Mouse (Mus musculus) heart, embryonic 15.5 days (tissue): Measurements from ENCODE around the gene Olfr77. TPM values are rescaled to one million over a fixed set of nuclear protein-coding genes. Genes with fewer than 3 reads are reported as not detected.

ENCODE experiments used
- ATAC-seq: fragments of 200-750 bp; cut with Nextera tagmentation; replicated peaks from 2 replicates; pipeline ENCODE4 v1.8.0; 2017; ENCODE audit warnings: low read depth, moderate TSS enrichment; ENCODE audit not compliant: insufficient number of reproducible peaks, insufficient read depth, low FRiP score
- H3K27ac ChIP-seq: fragments of 300-500 bp; sonication (generic); 2 replicates; pipeline ENCODE4 v1.5.1; 2015; ENCODE audit warnings: mild to moderate bottlenecking, inconsistent platforms
- H3K27me3 ChIP-seq: fragments of 300-500 bp; sonication (generic); 2 replicates; pipeline ENCODE4 v1.6.1; 2015; ENCODE audit warnings: inconsistent platforms
- H3K36me3 ChIP-seq: fragments of 300-500 bp; sonication (generic); 2 replicates; pipeline ENCODE4 v1.6.1; 2015; ENCODE audit warnings: mild to moderate bottlenecking, inconsistent platforms
- H3K4me1 ChIP-seq: fragments of 300-500 bp; sonication (generic); replicated peaks from 2 replicates; pipeline ENCODE4 v1.6.1; 2015; ENCODE audit warnings: inconsistent platforms
- H3K4me2 ChIP-seq: fragments of 300-500 bp; sonication (generic); 2 replicates; pipeline ENCODE4 v1.6.1; 2015; ENCODE audit warnings: inconsistent platforms, mild to moderate bottlenecking, moderate library complexity
- H3K4me3 ChIP-seq: fragments of 300-500 bp; sonication (generic); 2 replicates; pipeline ENCODE4 v1.5.1; 2015; ENCODE audit warnings: mild to moderate bottlenecking, inconsistent platforms
- H3K9ac ChIP-seq: fragments of 300-500 bp; sonication (generic); 2 replicates; pipeline ENCODE4 v1.6.1; 2015; ENCODE audit warnings: mild to moderate bottlenecking, inconsistent platforms
- H3K9me3 ChIP-seq: fragments of 300-500 bp; sonication (generic); replicated peaks from 2 replicates; pipeline ENCODE4 v1.6.1; 2016; ENCODE audit warnings: inconsistent platforms
- WGBS: fragments of 180-500 bp; shearing (Covaris S2); methylation state at CpG from one replicate; pipeline ENCODE4 v1.1.7; 2015; ENCODE audit warnings: mixed read lengths; 5-methylcytosine and 5-hydroxymethylcytosine counted together
- polyA plus RNA-seq: library from polyadenylated mRNA; unstranded; fragments of >200 nt; fragmentation: Nextera tagmentation; extraction: Ambion mirVana; gene quantifications from 2 replicates; pipeline ENCODE4 v1.2.1, GENCODE M21; 2015

Gene Olfr77
- 0.10 and 0.19 TPM in 2 replicates for polyA plus RNA-seq

- no peak within 1 kb of the TSS for H3K27ac ChIP-seq
- H3K4me3 ChIP-seq: no peak within 1 kb of the TSS
- ATAC-seq: no peak
- WGBS: 73% methylated on average over 2 of the region's 2 CpGs
- H3K4me1 ChIP-seq: no peaks in the 10 kb centered on the region
- no peak within 1 kb of the TSS for H3K4me2 ChIP-seq
- no peaks in the 10 kb centered on the region for H3K9me3 ChIP-seq
- H3K27me3 ChIP-seq: no peaks in the 10 kb centered on the region
- no peak within 1 kb of the TSS for H3K9ac ChIP-seq
- H3K36me3 ChIP-seq: no peaks in the 10 kb centered on the region
Measured at GRCm38 (mm10) chr9:19916565-19916964, at the start of gene Olfr77. Gene Olfr77 (plus strand): TSS chr9:19916865.

DNA sequence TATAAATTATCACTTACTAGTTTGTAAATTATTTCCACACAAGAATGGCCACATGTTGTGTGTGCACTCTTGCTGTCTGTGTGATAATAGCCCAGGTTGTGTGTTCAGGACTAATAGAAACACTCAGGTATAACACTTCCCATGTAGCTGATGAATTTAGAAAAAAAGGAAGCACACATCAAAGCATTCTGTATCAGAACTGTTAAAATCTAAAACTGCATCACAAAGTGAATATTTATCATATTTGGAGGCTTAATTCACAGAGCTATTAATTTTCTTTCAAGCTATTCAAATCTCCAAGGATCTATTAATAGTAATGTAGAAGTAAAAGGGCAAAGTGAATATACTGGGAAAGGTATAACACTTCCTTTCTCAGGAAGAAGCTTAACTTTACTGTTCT, 28.8 kb upstream of the Olfr77 start, which contains the start of gene Olfr862:
Gene Olfr862, minus strand, starts transcription at position 101 of the 400 bp plus-strand sequence.
- H3K4me1 ChIP-seq: no peaks in the 10 kb centered on the region
- ATAC-seq: no peak
- no peak within 1 kb of the TSS for H3K4me3 ChIP-seq
- H3K27me3 ChIP-seq: no peaks in the 10 kb centered on the region
- H3K36me3 ChIP-seq: no peaks in the 10 kb centered on the region
- H3K9me3 ChIP-seq: no peaks in the 10 kb centered on the region
- H3K9ac ChIP-seq: no peak within 1 kb of the TSS
- H3K4me2 ChIP-seq: no peak within 1 kb of the TSS
- H3K27ac ChIP-seq: no peak within 1 kb of the TSS

GRCm38 (mm10) chr9:19911170-19911569, 5.5 kb upstream of the Olfr77 start:
- Histone ChIP-seq H3K36me3 (no peaks in the 10 kb centered on the region), H3K27ac (no peak overlapping the region), H3K9ac (no peak overlapping the region), H3K4me1 (no peaks in the 10 kb centered on the region), H3K4me3 (no peak overlapping the region), H3K4me2 (no peak overlapping the region), H3K27me3 (no peaks in the 10 kb centered on the region), H3K9me3 (no peaks in the 10 kb centered on the region)
- peak; percentile 47; the same call in 1 of the 2 replicates for ATAC-seq
- 46% methylated on average over 4 of the region's 4 CpGs for WGBS

Other genes with a start within 250 kb of the Olfr77 start
- gene Olfr857, start 207.4 kb upstream of the Olfr77 start, polyA plus RNA-seq: not detected in 2 replicates
- not detected in 2 replicates for gene Olfr58, start 136.6 kb upstream of the Olfr77 start, polyA plus RNA-seq
- gene Olfr859, start 112.0 kb upstream of the Olfr77 start, polyA plus RNA-seq: not detected in 2 replicates
- gene Olfr860, start 67.1 kb upstream of the Olfr77 start, polyA plus RNA-seq: not detected in 2 replicates
- gene Olfr862, start 28.9 kb upstream of the Olfr77 start, polyA plus RNA-seq: not detected in 2 replicates
- not detected in 2 replicates for gene Olfr866, start 111.2 kb downstream of the Olfr77 start, polyA plus RNA-seq
- not detected in 2 replicates for gene Olfr867, start 140.7 kb downstream of the Olfr77 start, polyA plus RNA-seq
- gene Olfr868, start 181.8 kb downstream of the Olfr77 start, polyA plus RNA-seq: not detected in 2 replicates
- not detected in 2 replicates for gene Olfr869, start 212.1 kb downstream of the Olfr77 start, polyA plus RNA-seq